Mouse (Mus musculus): ENCODE data around the gene Kcnd3. TPM values are rescaled to one million over a fixed set of nuclear protein-coding genes. Genes with fewer than 3 reads are reported as not detected.

Kcnd3 gene
- total and polyA plus RNA-seq, 3 experiments: 8.4 to 11.8 (median 9.0) TPM

DNA sequence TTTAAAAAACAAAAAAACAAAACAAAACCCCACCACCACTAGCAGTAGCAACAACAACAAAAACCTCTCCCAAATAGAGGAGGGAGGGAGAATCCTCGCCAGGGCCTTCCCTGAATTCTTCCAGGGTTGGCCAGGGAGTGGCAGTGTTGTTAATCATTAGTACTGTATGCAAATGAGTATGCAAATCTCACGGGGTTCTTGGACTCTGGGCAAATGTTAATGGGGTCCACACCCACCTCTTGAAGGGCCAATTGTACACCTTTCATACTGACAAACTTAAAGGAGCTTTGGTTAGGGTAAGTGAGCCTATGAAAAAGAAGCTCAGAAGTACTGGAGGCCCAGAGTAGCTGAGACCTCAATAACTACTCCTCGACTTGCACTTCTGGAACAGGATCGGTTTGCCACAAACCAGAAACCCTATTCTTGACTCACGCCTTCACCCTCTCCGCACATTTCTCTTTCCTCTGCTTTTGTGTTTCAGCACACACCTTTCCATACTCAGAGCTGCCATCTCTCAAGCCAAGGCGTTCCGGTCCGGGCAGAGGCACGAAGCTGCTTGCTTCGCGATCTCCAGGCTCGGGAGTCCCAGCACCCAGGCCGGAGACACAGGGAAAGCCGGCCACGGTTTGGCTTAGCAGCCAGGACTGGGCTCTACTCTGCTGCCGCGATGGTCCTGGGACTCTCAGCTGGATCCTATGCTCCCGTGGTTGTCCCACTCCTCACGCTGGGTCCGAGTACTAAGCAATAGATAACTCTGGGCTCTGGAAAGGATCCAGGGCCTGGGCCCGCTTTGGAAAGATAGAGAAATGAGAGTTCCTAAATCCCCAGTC, 1.3 kb upstream of the Kcnd3 start:
- H3K4me3 ChIP-seq: peak overlapping the region; percentile 33
- H3K79me2 ChIP-seq (replicated peaks; ENCODE audit: control insufficient read depth, insufficient read depth, low read length): no peaks in the 10 kb centered on the region
- DNase-seq: peak; percentile 47 to 54
- no peaks in the 10 kb centered on the region for H3K4me1 ChIP-seq (ENCODE audit: control insufficient read depth, insufficient read depth, low read length)
- H3K27me3 ChIP-seq (ENCODE audit: control insufficient read depth, insufficient read depth, low read length): peaks cover 4% of the 10 kb centered on the region
- H3K9ac ChIP-seq (ENCODE audit: low read depth, low read length): peak overlapping the region; percentile 30
- intact Hi-C loops (cut with DNase I): loop anchor here (2.0 kb wide), 1 partner anchor 192 kb away; no protein-coding TSS in a partner anchor
- peak overlapping the region; percentile 67 for H3K27ac ChIP-seq
- TF ChIP-seq POLR2A (IDR thresholded peaks at IDR 0.05; ENCODE audit: insufficient read depth, low read depth, low read length) (no peak), CTCF (IDR thresholded peaks at IDR 0.05) (peak; percentile 68)
- WGBS: 2% methylated on average over 22 of the region's 22 CpGs
- no peaks in the 10 kb centered on the region for H3K36me3 ChIP-seq (ENCODE audit: control insufficient read depth, insufficient read depth, low read length)

GRCm38 (mm10) chr3:105452556-105453213, 555 bp downstream of the Kcnd3 start:
- TF ChIP-seq POLR2A (IDR thresholded peaks at IDR 0.05; ENCODE audit: insufficient read depth, low read depth, low read length) (no peak), EP300 (IDR thresholded peaks at IDR 0.05; ENCODE audit: insufficient read depth, low read depth, low read length) (no peak), CTCF (IDR thresholded peaks at IDR 0.05) (peak; percentile 39)
- Histone ChIP-seq H3K4me1 (ENCODE audit: control insufficient read depth, insufficient read depth, low read length) (no peaks in the 10 kb centered on the region), H3K4me3 (peak overlapping the region; percentile 57), H3K79me2 (replicated peaks; ENCODE audit: control insufficient read depth, insufficient read depth, low read length) (no peaks in the 10 kb centered on the region), H3K27me3 (ENCODE audit: control insufficient read depth, insufficient read depth, low read length) (peaks cover 4% of the 10 kb centered on the region), H3K36me3 (ENCODE audit: control insufficient read depth, insufficient read depth, low read length) (no peaks in the 10 kb centered on the region), H3K27ac (peak overlapping the region; percentile 74), H3K9ac (ENCODE audit: low read depth, low read length) (peak overlapping the region; percentile 96)
- intact Hi-C loops (cut with DNase I): loop anchor here (1.0 to 2.0 kb wide), 2 partner anchors 69 to 86 kb away; no protein-coding TSS in a partner anchor
- whole genome bisulfite sequencing: 1% methylated on average over 39 of the region's 60 CpGs
- DNase-seq: peak; percentile 58 to 62

- no peaks in the 10 kb centered on the region for H3K4me1 ChIP-seq (ENCODE audit: control insufficient read depth, insufficient read depth, low read length)
- intact Hi-C loops (cut with DNase I): loop anchor here (2.0 kb wide), 1 partner anchor 85 kb away; no protein-coding TSS in a partner anchor
- WGBS: 6% methylated on average over 19 of the region's 19 CpGs
- peak overlapping the region; percentile 74 for H3K27ac ChIP-seq
- peaks cover 4% of the 10 kb centered on the region for H3K27me3 ChIP-seq (ENCODE audit: control insufficient read depth, insufficient read depth, low read length)
- no peak for DNase-seq
- no peaks in the 10 kb centered on the region for H3K36me3 ChIP-seq (ENCODE audit: control insufficient read depth, insufficient read depth, low read length)
- peak overlapping the region; percentile 96 for H3K9ac ChIP-seq (ENCODE audit: low read depth, low read length)
- H3K4me3 ChIP-seq: peak overlapping the region; percentile 57
- TF ChIP-seq EP300 (IDR thresholded peaks at IDR 0.05; ENCODE audit: insufficient read depth, low read depth, low read length): no peak
- no peak for TF ChIP-seq CTCF (IDR thresholded peaks at IDR 0.05)
- TF ChIP-seq POLR2A (IDR thresholded peaks at IDR 0.05; ENCODE audit: insufficient read depth, low read depth, low read length): no peak
- H3K79me2 ChIP-seq (replicated peaks; ENCODE audit: control insufficient read depth, insufficient read depth, low read length): no peaks in the 10 kb centered on the region
These were observed 1.3 kb downstream of the Kcnd3 start for GRCm38 (mm10) chr3:105453214-105453950.

DNA sequence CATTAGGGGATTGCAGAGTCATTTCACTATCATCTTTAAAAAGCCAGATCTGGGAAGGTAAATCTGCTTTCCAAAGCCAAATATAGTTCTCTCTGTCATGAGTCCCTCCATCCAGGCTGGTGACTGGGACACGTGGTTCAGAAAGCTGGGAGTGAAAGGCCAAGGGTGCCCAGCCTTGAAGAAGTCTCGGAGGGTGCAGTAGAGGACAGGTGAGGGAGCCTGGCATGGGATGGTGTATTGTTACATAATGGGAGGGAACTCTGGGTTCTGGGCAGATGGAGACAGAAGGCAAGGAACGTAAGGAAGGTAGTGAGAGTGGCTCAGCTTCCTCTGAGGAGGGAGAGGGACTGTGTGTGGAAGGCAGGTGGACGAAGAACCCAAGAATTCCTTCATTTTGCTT, 5.5 kb downstream of the Kcnd3 start:
- Histone ChIP-seq H3K27me3 (ENCODE audit: control insufficient read depth, insufficient read depth, low read length) (0 out of 2 replicates have a peak, but pooled peaks cover 1% of the 10 kb centered on the region), H3K9ac (ENCODE audit: low read depth, low read length) (no peak overlapping the region), H3K4me3 (no peak overlapping the region), H3K27ac (no peak overlapping the region), H3K4me1 (ENCODE audit: control insufficient read depth, insufficient read depth, low read length) (no peaks in the 10 kb centered on the region; the same call in 1 of the 2 replicates), H3K79me2 (replicated peaks; ENCODE audit: control insufficient read depth, insufficient read depth, low read length) (no peaks in the 10 kb centered on the region), H3K36me3 (ENCODE audit: control insufficient read depth, insufficient read depth, low read length) (no peaks in the 10 kb centered on the region)
- no peak for TF ChIP-seq POLR2A (IDR thresholded peaks at IDR 0.05; ENCODE audit: insufficient read depth, low read depth, low read length)
- no peak for TF ChIP-seq EP300 (IDR thresholded peaks at IDR 0.05; ENCODE audit: insufficient read depth, low read depth, low read length)
- TF ChIP-seq CTCF (IDR thresholded peaks at IDR 0.05): no peak
- intact Hi-C loops (cut with DNase I): no loop called here
- WGBS: 72% methylated on average over 4 of the region's 4 CpGs
- no peak for DNase-seq

DNA sequence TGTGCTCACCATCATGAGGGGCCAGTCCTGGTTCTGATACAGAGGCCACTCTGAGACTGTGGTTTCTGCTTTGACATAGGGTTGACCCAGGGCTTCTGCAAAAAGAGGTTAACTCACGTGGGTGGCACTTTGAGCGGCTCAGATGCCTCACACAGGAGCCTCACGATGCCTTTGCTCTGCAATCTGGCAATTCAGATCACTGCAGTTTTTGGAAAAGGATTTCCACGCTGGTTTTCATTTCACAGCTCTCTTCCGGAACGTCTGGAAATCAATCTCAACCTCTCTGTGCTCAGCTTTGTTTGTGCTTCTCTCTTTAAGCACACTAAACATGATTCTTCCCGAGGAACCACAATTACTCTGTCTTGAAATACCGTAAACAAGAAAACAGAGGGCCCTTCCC, 14.4 kb downstream of the Kcnd3 start:
- Histone ChIP-seq H3K79me2 (replicated peaks; ENCODE audit: control insufficient read depth, insufficient read depth, low read length) (no peaks in the 10 kb centered on the region), H3K36me3 (ENCODE audit: control insufficient read depth, insufficient read depth, low read length) (no peaks in the 10 kb centered on the region), H3K27ac (no peak overlapping the region), H3K27me3 (ENCODE audit: control insufficient read depth, insufficient read depth, low read length) (no peaks in the 10 kb centered on the region), H3K4me3 (no peak overlapping the region), H3K9ac (ENCODE audit: low read depth, low read length) (no peak overlapping the region), H3K4me1 (ENCODE audit: control insufficient read depth, insufficient read depth, low read length) (no peaks in the 10 kb centered on the region; the same call in 1 of the 2 replicates)
- TF ChIP-seq POLR2A (IDR thresholded peaks at IDR 0.05; ENCODE audit: insufficient read depth, low read depth, low read length): no peak
- no peak for TF ChIP-seq CTCF (IDR thresholded peaks at IDR 0.05)
- TF ChIP-seq EP300 (IDR thresholded peaks at IDR 0.05; ENCODE audit: insufficient read depth, low read depth, low read length): no peak
- intact Hi-C loops (cut with DNase I): no loop called here
- WGBS: 80% methylated on average over 8 of the region's 8 CpGs
- no peak for DNase-seq

Measured in heart, adult 2 months (tissue).